Mouse (Mus musculus) ES-Bruce4 (cell line): ENCODE results near the gene Camta1. TPM values are rescaled to one million over a fixed set of nuclear protein-coding genes. Genes with fewer than 3 reads are reported as not detected.

Source experiments
- H3K27ac ChIP-seq: 2 replicates; pipeline ENCODE4 v1.5.1; 2012; ENCODE audit warnings: low read length, inconsistent platforms; ENCODE audit not compliant: insufficient read depth
- H3K27me3 ChIP-seq: 2 replicates; pipeline ENCODE4 v1.6.1; 2012; ENCODE audit warnings: mild to moderate bottlenecking, low read length, inconsistent platforms; ENCODE audit not compliant: control insufficient read depth, poor library complexity, insufficient read depth, severe bottlenecking
- H3K36me3 ChIP-seq: 2 replicates; pipeline ENCODE4 v1.6.1; 2012; ENCODE audit warnings: inconsistent platforms, mild to moderate bottlenecking, low read length, moderate library complexity; ENCODE audit not compliant: control insufficient read depth, poor library complexity, insufficient read depth, severe bottlenecking
- H3K4me1 ChIP-seq: one replicate; pipeline ENCODE4 v1.8.1; 2011; ENCODE audit warnings: low read length; ENCODE audit not compliant: control insufficient read depth, insufficient read depth
- H3K4me3 ChIP-seq: 2 replicates; pipeline ENCODE4 v1.5.1; 2011; ENCODE audit warnings: low read depth, mild to moderate bottlenecking, low read length
- H3K9ac ChIP-seq: 2 replicates; pipeline ENCODE4 v1.6.1; 2012; ENCODE audit warnings: low read depth, mild to moderate bottlenecking, inconsistent platforms; ENCODE audit not compliant: poor library complexity, severe bottlenecking
- H3K9me3 ChIP-seq: replicated peaks from 2 replicates; pipeline ENCODE4 v1.6.1; 2012; ENCODE audit warnings: mild to moderate bottlenecking, low read length, inconsistent platforms; ENCODE audit not compliant: control insufficient read depth, poor library complexity, insufficient read depth, severe bottlenecking
- CTCF ChIP-seq: IDR thresholded peaks from one replicate; pipeline ENCODE4 v1.8.1; 2011; ENCODE audit warnings: low read depth, low read length
- EP300 ChIP-seq: IDR thresholded peaks from 2 replicates; pipeline ENCODE4 v1.6.1; 2011; ENCODE audit warnings: low read depth, low read length; ENCODE audit not compliant: insufficient read depth
- POLR2A ChIP-seq: IDR thresholded peaks from one replicate; pipeline ENCODE4 v1.8.1; 2011; ENCODE audit warnings: low read length; ENCODE audit not compliant: insufficient read depth
- polyA plus RNA-seq: library from polyadenylated mRNA; stranded (reverse); fragments of >200 nt; gene quantifications from 2 replicates; pipeline ENCODE4 v1.2.4, GENCODE M21; 2011; ENCODE audit warnings: low read depth; ENCODE audit not compliant: missing spikeins, insufficient read depth, insufficient read length

Camta1 gene
- polyA plus RNA-seq, 1 experiment, result 85.3 TPM

DNA sequence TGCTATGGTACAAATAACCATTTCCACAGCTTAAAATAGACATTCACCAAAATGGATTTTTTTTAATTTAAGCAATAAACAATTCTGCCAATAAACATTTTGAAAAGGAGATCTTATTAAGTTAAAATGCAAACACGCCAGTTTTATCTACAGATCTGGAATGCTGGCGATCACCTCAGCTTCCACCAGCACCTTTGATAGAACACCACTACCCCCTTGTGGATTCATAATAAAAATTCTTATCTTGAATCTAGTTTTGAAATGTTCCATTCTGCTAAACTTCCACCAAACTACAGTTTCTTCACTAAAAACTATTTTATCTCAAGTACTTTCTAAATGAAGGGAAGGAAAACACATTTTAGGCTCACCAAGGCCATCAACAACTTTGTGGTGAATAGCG is 7.7 kb downstream of the Camta1 start:
- no peak overlapping the region for H3K9ac ChIP-seq
- H3K9me3 ChIP-seq, result no peaks in the 10 kb centered on the region
- no peaks in the 10 kb centered on the region for H3K27me3 ChIP-seq
- no peak overlapping the region for H3K4me3 ChIP-seq
- H3K27ac ChIP-seq, result no peak overlapping the region
- TF ChIP-seq POLR2A (no peak), EP300 (no peak), CTCF (no peak)
- peaks cover 2% of the 10 kb centered on the region for H3K4me1 ChIP-seq
- H3K36me3 ChIP-seq, result no peaks in the 10 kb centered on the region; the same call in 1 of the 2 replicates

DNA sequence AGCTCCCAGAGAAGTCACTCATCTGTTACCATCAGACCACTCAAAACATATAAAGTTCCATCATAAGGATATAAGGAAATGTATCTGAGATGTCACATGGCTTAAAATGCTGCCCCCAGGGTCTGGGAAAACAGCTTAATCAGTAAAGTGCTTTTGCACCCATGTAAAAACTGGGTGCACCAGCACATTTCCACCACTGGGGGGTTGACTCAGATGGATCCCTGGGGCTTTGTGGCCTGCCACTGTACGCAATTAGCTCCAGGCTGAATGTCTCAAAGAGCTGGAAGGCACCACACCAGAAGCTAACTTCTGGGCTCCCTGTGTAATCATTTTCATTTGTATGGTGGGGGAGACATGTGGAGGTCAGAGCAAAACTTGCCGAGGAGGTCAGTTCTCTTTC is 10.5 kb downstream of the Camta1 start:
- no peaks in the 10 kb centered on the region for H3K27me3 ChIP-seq
- no peaks in the 10 kb centered on the region for H3K36me3 ChIP-seq
- TF ChIP-seq POLR2A (no peak), CTCF (peak; percentile 36), EP300 (no peak)
- H3K4me1 ChIP-seq, result no peaks in the 10 kb centered on the region
- no peak overlapping the region for H3K27ac ChIP-seq
- no peaks in the 10 kb centered on the region for H3K9me3 ChIP-seq
- no peak overlapping the region for H3K4me3 ChIP-seq
- H3K9ac ChIP-seq, result no peak overlapping the region

DNA sequence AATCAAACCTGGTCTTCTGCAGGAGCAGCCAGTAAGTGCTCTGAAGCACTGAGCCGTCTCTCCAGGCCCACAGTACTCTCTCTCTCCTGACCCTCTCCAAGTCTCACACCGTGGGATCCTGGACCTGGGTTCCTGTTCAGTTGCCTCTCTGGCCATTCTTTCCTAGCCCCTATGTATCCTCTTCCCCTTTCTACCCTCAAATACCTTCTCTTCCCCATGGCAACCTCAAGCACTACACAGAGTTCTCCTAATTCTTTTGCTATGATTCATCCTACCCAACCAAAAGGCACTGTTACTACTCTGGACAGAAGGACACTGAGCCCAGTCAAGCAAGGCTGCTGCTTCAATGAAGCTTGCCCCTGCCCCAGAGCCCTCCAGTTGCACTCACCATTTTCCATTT is 19.1 kb downstream of the Camta1 start:
- Histone ChIP-seq H3K4me1 (no peaks in the 10 kb centered on the region), H3K9me3 (no peaks in the 10 kb centered on the region), H3K27ac (no peak overlapping the region), H3K36me3 (no peaks in the 10 kb centered on the region), H3K9ac (no peak overlapping the region), H3K4me3 (no peak overlapping the region), H3K27me3 (no peaks in the 10 kb centered on the region)
- TF ChIP-seq CTCF, result no peak
- TF ChIP-seq EP300, result no peak
- TF ChIP-seq POLR2A, result no peak

DNA sequence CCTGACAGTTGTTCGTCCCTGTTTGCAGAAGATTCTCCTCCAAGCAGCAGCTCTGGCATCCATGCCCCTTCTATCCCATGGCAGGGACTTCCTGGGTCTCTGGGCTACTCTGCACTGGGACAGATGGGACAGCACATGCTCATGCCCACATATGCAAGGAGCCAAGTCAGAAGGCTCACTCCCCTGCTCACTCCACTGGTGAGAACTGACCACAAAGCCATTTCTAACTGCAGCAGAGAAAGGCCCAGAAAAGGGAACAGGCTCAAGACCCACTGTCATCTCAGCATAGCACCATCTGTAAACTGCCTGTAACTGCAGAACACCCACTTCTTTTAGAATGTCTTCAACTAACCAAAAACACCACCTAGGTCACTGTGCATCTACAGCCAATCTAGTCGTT is 23.2 kb downstream of the Camta1 start:
- no peaks in the 10 kb centered on the region for H3K27me3 ChIP-seq
- no peaks in the 10 kb centered on the region for H3K4me1 ChIP-seq
- H3K36me3 ChIP-seq, result no peaks in the 10 kb centered on the region
- no peak overlapping the region for H3K4me3 ChIP-seq
- no peak overlapping the region for H3K27ac ChIP-seq
- H3K9me3 ChIP-seq, result no peaks in the 10 kb centered on the region
- no peak overlapping the region for H3K9ac ChIP-seq
- no peak for TF ChIP-seq POLR2A
- no peak for TF ChIP-seq CTCF
- no peak for TF ChIP-seq EP300

DNA sequence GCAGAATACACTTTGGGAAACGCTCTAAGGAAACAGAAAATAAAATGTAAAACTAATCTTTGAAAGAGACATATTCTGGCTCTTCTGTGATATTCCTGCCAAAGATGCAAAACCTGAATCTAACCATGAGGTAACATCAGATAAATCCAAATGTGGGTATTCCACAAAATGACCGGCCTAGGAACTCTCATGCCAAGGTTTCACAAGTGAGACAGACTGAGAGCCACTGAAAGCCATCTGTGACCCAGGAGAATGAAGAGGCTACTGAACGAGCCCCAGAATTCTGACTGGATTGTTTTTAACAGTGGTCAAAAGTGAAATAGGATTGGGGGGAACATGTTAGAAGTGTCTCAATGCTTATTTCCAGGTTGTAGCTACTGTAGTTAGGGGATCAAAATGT is 25.8 kb downstream of the Camta1 start:
- TF ChIP-seq CTCF (no peak), POLR2A (no peak), EP300 (no peak)
- Histone ChIP-seq H3K27me3 (no peaks in the 10 kb centered on the region), H3K4me3 (no peak overlapping the region), H3K9me3 (no peaks in the 10 kb centered on the region), H3K9ac (no peak overlapping the region), H3K4me1 (no peaks in the 10 kb centered on the region), H3K27ac (no peak overlapping the region), H3K36me3 (no peaks in the 10 kb centered on the region)

DNA sequence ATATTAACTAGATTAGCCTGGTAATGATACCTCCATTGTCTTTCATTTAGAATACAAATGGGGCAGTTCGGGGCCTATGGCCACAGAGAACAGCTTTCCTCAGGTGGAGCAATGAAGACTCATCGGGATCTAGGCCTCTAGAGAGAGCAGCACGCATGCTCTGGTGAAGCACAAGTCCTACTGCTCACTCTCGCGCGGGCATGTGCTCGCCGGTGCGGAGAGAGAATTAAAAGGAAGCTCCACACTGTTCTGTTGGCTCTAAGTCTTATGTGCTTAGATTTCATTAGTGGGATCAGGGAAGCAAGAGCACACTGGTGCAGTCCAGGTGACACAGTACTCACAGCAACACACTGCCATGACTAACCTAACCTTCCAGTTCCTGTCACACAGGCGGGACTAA is 27.1 kb downstream of the Camta1 start:
- TF ChIP-seq EP300 (no peak), CTCF (no peak), POLR2A (no peak)

DNA sequence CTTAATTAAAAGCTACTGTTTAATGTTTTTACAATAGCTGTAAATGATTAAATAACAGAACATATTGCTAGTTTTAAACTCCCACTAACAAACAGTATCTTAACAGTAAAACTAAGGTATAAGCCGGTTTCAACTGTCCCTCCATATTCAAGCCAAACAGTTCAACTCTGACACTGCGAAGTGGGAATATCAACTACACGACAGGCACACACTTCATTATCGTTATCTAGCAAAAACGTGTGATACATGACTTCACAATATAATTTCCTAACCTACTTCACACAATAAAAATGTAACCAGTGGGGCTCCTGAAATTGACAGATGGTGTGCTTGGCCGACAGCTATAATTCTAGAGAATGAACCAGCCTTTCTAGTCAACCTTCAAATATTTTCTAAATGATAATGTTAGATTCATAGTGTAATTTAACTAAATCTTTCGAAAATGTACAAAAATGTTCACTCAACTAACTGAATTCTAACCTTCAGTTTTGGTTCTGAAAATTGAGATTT is 27.7 kb downstream of the Camta1 start:
- Histone ChIP-seq H3K27ac (no peak overlapping the region), H3K27me3 (no peaks in the 10 kb centered on the region), H3K9me3 (no peaks in the 10 kb centered on the region), H3K9ac (no peak overlapping the region), H3K4me3 (no peak overlapping the region), H3K4me1 (no peaks in the 10 kb centered on the region), H3K36me3 (no peaks in the 10 kb centered on the region)
- TF ChIP-seq EP300 (no peak), POLR2A (no peak), CTCF (no peak)

More for the DNA sequence above, 27.1 kb downstream of the Camta1 start:
- no peaks in the 10 kb centered on the region for H3K27me3 ChIP-seq
- no peak overlapping the region for H3K4me3 ChIP-seq
- no peak overlapping the region for H3K9ac ChIP-seq
- no peaks in the 10 kb centered on the region for H3K36me3 ChIP-seq
- H3K9me3 ChIP-seq, result no peaks in the 10 kb centered on the region
- no peaks in the 10 kb centered on the region for H3K4me1 ChIP-seq
- no peak overlapping the region for H3K27ac ChIP-seq
